Mouse (Mus musculus) cerebral cortex, adult 2 months (tissue): ENCODE data around the gene Bcas3.

Source experiments
- WGBS: fragments of 180-500 bp; shearing (Covaris S2); methylation state at CpG from one replicate; pipeline ENCODE4 v1.1.7; 2018; 5-methylcytosine and 5-hydroxymethylcytosine counted together

The Bcas3 gene

DNA sequence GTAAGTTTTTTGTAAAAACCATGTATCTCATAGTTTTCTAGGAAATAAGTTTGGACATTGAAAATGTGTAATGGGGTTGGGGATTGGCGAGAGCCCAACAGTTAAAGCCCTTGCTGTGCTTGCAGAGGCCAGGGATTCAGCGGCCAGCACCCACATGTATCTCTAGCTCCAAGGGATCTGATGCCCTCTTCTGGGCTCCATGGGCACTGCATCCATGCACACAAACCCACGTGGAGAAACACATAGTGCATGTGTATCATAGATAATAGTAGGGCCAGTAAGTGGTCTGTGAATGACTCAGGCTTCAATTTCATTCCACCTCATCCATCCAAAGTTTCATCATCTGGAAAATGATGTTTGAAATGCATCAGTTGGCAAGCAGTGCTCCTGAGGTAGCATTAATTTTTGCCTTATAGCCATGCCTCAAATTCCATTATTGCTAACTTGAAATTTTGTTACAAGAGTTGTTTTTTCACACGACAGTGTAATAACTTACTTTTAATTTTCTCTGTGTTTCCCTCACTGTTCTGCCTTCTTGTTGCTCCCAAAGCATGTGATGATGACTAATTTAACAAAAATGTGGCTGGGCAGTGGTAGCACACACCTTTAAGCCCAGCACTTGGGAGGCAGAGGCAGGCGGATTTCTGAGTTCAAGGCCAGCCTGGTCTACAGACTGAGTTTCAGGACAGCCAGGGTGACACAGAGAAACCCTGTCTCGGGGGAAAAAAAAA lies 129.9 kb downstream of the Bcas3 start:
- WGBS, result 88% methylated on average over 6 of the region's 6 CpGs

DNA sequence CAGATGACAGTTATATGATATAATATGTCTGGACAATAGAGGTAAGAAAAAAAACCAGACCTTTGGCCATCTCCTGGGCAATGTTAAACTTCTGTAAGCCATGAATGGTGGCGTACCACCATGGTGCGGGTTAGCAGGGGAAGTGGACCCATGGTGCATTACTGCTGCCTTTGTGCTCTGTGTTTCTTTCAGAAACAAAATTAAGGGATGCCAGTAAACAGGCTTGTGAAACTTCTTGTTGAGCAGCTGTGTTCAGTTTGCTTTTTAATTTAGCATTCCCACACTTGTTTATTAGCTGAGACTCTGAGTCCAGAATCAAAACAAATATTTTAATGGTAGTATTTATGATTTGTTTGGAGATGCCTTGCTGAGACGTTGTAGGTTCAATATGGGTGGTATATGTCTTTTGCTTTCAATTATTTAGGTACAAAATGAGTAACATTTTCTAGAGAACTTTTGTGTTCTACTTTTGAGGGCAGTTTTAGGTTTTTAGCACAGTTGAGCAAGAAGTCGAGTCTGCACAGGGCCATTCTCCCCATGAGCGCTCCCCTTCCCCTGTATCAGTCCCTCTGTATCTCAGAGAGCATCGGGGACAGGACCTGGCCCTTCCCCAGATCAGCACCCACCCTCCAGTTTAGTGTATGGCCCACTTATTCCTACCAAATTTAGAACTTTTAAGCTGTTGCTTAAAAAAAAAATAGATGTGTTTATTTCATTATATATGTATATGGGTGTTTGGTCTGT lies 132.4 kb downstream of the Bcas3 start:
- 89% methylated on average over 6 of the region's 6 CpGs for WGBS

DNA sequence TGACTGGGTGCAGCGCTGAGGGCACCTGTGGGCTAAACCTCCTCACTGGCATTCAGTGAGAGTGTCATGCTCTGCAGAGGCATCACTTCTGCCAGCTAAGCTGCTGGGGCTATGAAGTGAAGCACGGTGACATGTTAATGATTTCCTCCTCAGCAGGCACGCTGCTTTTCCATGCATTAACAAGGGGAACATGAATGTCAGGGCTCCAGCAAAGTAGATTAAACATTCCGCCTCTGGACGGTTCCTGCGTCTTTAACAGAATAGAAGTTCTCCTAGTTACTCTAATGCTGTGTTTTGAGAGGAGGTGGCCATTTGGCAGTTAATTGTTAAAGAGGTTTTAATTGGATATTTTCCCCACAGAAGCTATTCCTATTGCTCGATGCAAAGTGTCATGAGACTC lies 134.5 kb downstream of the Bcas3 start:
- 72% methylated on average over 7 of the region's 7 CpGs for WGBS

DNA sequence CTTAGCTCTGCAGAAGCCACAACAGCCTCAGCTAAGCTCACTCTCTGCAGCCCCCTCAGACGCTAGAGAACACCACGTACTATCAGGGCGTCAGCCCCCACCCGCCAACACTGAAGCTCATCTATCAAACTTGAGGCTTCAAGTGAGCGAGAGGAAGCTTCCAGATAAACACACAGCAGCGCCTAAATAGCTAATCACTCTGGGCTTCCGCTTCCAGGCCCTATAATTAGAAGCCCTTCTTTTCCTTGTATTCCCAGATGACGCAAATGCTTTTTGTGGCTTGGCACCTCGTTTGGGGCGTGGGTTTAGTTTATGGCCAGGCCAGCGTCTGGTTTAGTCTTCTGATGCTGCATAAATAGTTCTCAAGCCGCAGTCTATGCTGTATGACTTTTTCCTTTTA lies 139.3 kb downstream of the Bcas3 start:
- WGBS, result 24% methylated on average over 12 of the region's 12 CpGs

DNA sequence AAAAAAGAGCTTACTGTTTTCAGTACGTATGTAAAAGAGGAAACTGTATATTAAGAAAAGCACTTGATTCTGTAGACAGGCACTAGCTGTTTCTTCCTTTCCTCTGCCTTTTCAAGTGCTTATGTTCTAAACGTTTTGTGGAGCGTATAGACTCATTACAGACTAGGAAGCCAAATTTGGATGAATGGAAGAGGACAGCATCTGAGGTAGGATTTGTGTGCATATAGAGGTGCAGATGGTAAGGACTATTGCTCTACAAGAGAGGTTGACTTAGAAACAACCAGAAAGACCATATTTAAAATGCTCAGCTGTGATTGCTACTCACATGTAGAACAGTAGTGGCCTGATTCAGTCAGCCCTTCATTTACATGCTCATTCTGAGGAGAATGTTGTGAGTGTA lies 139.7 kb downstream of the Bcas3 start:
- 38% methylated on average over 3 of the region's 3 CpGs for WGBS

DNA sequence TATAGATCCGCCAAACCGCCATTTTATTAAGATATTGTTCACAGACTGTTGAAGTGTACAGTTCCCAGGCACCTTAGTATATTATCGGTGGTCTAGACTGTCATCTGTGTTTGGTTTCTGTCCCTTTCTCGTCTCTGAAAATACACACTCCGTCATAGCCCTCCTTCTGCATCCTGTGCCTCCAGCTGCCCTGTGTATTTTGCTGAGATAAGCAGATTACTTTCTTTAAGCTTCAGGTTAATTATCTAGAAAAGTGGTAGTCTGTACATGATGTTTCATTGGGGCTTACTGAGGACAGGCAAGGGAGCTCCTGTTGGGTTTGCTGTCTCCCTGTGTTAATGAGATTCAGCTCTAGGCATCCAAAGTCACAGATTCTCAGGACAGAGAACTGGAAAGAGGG lies 146.6 kb downstream of the Bcas3 start:
- 90% methylated on average over 5 of the region's 5 CpGs for WGBS

DNA sequence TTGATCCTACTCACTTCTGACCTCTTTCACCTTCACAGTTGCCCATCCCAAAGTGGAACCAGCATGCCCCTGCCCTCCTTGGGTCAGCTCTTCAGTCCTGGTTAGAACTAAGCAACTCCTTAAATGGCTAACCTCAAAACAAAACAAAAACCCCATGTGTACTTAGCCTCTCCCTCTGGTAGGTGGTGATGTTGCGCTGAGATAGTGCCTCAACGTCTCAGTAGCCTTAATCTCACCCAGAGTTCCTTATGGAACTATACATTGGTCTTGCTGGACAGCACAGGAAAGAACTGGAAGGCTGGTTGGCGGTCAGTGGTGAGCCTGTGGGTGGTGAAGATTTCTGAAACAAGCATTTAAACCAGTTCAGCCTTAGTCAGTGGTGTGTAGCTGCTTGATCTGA lies 149.1 kb downstream of the Bcas3 start:
- 84% methylated on average over 3 of the region's 3 CpGs for WGBS

DNA sequence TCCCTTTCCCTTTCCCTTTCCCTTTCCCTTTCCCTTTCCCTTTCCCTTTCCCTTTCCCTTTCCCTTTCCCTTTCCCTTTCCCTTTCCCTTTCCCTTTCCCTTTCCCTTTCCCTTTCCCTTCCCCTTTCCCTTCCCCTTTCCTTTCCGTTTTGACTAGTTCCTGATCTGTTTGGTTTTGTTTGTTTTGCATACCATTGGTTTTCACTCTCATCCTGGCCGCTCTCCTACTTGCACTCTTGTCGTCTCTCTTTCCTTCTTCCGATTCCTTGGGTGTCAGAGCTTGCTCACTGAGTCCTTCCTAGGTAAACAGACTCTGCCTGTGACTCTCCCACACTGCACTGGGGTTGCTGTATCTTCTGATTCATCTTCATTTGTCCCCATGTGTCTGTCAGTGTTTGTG lies 151.8 kb downstream of the Bcas3 start:
- 83% methylated on average over 4 of the region's 4 CpGs for WGBS

DNA sequence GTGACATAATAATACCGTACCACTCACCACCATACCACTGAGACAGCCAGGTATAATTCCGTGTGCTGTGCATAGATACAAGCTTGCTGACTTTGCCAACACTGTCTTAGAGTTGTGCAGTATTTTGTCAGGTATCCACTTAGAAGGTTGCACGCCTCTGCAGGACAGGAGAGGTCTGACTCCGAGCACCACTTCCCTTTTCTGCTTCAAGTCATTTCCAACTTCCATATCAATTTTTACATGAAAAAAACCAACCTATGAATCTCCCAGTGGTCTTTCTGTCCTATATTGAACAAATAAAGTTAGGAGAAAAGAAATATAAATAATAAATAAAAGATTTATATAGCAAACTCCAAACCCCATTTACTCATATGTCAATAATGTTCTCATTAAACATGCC lies 152.8 kb downstream of the Bcas3 start:
- 90% methylated on average over 4 of the region's 4 CpGs for WGBS

DNA sequence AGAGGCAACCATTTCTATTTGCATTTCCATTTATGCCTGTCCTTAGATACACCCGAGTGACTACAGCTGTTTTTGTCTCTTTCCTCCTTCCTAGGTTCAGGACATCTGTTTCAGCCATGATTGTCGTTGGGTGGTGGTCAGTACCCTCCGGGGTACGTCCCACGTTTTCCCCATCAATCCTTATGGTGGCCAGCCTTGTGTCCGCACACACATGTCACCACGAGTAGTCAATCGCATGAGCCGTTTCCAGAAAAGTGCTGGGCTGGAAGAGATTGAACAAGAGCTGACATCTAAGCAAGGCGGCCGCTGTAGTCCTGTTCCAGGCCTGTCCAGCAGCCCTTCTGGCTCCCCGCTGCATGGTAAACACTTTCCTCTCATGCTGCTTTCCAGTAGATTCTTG lies 156.4 kb downstream of the Bcas3 start:
- 89% methylated on average over 12 of the region's 12 CpGs for WGBS

DNA sequence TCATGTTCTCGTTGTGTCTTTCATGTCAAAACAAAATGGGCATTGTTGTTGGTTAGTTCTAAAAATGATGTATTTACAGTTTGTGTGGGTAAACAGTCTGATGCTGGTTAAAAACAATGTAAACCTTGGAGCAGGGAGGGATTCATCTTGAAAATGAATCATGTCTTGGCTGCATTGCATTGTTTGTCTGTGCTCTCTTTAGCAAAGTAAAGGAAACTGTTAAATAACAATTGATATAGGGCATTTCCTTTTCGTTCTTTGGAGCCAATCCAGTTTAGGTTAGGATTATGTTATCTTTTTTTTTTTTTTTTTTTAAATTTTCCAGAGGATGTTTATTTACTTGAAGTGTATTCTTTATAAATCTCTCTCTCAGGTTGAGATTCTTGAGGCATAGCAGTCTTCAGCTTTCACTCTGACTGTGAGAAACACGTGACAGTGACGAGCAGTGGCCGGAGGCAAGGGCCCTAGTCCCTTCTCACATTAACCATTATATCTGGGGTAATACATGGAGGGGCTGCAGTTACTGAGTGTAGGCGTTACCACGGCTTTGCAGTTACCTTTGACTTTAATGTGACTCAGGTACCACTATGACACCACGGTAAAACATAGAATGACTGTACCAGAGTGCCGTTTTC lies 158.4 kb downstream of the Bcas3 start:
- WGBS, result 80% methylated on average over 9 of the region's 9 CpGs

DNA sequence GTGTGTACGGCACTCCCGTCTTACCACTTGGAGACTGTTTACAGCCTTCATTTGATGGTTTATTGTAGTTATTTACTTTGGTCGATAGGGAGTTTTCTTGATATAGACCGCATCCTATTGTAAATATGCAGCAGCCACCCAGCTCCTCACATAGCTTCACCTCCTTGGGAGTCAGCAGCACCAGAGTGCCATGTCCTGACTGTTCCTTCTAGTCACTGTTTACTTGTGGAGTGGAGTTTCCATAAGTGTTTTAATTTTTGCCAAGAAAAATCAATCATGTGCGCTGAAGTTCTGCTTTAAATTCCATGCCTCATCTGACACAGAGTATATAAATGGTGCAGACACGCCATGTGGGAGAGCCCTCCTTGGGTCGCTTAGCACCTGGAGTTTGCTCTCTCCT lies 163.8 kb downstream of the Bcas3 start:
- WGBS, result 88% methylated on average over 7 of the region's 7 CpGs

DNA sequence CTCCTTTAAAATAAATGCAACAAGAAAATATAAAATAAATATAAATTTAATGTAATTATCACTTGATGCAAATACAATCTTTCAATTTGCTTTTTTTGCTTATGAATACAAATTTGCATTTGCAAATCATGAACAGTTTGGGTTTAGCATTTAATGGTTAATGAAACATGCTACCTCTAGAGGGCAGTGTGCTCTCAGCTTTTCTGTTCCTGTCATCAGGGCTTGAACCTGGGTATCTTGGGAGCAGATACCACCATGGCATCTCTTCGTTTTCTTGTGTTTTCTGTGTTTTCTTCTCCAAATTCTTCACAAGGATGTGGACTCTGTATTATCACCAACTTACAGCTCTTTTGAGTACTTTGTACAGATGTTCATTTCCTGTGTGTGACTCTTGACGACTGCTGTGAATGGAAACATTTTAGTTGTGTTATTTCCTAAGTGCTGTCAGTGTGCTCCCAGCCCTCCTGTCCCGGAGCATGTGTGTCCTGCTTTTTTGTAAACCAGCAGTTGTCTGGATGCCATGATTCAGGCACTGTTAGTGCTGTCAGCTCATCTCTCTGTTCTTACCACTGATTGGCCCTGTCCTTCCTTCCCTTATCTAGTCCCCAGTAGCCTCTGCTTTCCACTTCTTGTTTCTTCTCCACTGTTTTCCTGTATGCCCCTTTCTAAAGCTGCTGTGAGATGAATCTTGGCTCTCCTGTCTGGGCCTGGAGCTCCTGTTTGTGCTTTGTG lies 165.2 kb downstream of the Bcas3 start:
- WGBS, result 49% methylated on average over 3 of the region's 3 CpGs

DNA sequence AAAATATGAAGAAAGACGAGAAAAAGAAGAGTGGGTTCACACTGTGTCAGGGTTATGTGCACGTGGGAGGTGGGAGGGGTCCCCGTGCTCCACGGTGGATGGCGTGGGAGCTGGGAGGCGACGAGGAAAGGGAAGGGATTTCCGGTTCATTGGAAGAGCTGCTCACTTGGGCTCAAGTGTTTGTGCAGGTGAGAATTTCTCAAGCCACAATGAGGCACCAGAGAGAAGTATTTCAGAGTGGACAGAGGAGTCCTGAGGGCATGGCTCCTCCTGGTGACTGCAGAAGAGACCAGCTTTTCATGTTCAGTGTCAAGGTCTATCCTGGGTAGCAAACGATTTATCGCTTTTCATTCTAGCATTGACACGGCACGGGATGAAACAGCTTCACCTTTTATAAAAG lies 167.3 kb downstream of the Bcas3 start:
- WGBS, result 88% methylated on average over 12 of the region's 12 CpGs

DNA sequence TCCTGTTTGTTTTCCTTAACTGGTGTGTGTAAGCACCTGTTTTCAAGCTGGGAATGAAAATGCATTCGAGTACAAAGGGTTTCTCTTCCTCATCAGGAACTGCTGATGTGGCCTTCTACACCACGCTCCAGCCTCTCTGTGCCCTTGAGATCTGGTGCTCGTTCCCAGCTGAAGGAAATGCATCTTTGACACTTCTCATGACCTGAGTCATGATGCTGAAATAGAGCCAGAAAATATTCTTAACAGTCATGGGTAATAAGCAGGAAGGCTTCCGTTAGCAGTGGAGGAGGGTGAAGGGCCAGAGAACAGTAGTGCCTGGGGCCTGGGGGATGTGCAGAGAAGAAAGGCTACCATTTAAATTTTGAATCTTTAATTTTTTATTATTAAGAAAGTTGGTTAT lies 168.0 kb downstream of the Bcas3 start:
- WGBS, result 85% methylated on average over 4 of the region's 4 CpGs

DNA sequence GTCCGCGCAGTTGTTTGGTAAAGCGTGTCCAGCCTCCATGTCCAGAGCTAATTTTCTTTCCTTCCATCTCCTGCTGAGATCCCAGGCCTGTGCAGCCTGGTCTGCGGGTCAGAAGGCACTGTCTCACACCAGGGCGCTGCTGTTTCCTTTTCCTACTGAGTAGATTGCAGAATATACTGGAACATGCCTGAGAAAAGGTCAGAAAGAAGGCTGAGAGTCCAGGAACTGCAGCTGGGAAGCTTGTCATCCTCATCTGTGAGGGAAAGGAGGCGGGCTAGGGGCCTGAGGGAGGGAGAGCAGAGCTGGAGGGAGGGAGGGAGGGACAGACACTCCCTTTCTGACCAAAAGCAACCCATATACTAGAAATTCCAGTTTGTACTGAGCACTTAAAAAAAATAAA lies 170.7 kb downstream of the Bcas3 start:
- WGBS, result 77% methylated on average over 6 of the region's 6 CpGs

DNA sequence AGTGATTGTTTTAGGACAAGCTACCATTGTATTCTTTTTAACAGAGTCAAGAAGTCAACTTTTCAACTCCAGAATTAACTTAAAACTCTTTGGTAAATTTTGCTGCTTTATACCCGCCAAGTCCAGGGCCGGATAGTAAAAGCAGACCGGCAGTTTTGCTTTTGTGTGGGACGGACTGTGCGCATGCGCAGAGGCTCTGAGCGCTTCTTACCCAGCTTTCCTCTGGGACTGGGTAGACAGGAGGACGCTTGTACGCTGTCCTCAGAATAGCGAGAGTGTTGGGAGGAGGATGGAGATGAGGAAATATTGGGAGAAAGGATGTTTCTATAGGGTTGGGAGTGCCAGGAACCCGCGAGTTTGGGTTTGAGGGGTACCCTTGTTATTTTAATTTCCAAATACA lies 171.2 kb downstream of the Bcas3 start:
- 13% methylated on average over 12 of the region's 12 CpGs for WGBS

DNA sequence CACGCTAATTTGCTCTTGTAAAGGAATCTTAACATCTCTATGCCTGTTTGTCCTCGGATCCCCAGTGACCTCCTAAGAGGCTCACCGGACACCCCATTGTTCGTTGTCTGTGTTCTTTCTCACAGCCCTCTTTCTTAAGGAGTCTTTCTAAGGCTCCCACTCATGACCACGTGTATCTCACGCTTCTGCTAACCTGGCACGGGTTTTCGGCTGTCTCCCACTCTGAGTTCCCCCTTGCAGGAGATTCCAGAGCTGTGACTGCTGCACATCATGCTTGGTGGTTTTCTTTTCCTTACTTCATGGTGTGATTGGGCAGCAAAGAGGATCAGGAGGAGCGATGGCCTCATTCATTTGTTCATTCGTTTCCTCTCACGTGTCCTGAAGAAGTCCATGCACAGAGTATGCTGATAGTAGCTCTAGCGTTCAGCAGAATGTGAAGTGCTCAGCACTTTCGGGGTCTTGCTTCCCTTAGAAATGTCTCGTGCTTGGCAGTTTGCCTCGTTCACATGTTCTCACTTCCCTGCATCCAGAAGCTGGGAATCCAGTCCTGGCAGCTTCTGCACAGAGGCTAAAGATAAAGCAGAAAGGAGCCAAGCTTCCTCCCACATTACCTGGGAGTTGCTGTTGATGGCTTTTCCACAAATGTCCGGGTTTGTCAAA lies 172.0 kb downstream of the Bcas3 start:
- 19% methylated on average over 16 of the region's 16 CpGs for WGBS

DNA sequence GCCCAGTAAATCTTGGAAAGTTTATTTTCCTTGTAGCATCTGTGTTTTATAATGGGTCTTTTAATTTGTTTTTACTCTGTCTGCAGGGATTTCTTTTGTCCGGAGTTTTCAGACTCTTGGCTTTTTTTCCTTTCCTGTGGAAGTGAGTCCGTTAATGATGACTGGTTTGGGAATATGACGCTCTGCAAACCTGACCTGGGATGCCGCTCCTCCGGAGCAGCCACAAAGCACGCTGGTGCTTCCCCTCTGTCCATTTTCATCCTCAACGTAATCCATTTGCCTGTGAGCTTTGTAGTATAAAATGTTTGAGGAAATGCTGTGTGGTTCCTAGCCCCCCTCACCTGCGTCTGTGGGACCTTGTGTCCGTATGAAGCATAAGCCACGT lies 172.5 kb downstream of the Bcas3 start:
- WGBS, result 43% methylated on average over 10 of the region's 10 CpGs

DNA sequence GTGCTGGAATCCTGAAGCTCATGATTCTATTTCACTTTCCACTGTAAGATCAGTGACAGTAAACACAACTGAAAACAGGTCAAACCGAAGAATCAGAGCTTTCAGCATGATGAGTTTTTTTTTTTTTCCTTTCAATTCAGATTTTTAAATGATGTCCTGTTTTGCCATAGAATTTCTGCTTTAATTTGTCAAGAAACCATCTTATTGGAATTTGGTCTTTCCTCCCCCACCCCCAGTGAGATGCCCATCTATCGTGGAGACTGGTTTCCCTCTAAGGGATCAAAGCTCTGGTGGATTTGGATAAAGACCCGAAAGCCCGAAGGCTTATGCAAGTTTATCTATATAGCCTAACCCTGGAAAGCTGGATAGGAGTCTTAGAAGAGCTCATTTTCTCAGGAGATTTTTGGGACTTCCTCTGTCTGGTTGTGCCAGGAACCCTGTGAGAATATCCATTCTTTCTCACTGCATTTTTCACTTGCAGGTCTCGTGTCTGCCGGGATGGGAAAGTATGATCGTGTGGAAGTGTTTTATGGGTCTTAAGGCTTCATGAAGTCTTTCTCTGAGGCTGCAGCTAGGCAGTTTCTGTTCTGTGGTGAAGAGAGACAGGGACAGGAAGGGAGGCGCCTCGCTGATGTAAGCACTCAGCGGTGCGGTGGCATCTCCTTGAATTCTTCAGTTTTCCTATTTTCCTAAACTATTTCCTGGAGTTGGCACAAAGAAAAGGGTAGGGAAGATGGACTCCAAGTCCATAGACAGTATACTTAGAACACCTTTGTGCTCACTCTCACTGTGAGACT lies 173.2 kb downstream of the Bcas3 start:
- 68% methylated on average over 11 of the region's 11 CpGs for WGBS

DNA sequence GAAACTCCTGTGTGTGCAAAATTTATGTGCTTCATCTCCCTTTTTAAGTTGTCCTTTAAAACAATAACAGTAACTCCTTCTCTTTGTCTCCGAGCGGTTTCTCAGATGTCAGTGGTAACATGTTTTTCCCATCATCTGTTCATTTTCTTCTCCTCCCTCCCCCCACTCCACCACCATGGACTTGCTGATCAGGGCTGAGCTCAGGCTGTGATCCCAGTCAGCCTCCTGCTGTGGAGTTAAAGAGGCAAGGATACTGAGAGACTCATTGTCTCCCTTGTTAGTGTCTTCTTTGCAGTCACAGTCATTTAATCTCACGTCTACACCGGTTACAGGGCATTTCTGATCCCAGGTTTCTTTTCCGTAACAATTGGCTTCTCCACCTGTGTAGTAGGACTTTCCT lies 174.3 kb downstream of the Bcas3 start:
- 80% methylated on average over 5 of the region's 5 CpGs for WGBS
